8 mouse cellular contexts compared by ENCODE assay signal in genomic region chr17:29093110-29093952, GRCm38 (mm10). TPM values are rescaled to one million over a fixed set of nuclear protein-coding genes. Genes with fewer than 3 reads are reported as not detected.
DNase-seq lines count a peak whose midpoint lies in the region; ATAC-seq and TF ChIP-seq lines count a peak whose summit lies in the region.

No protein-coding gene starts in this region.

- TF ChIP-seq CTCF in kidney, adult 2 months (conservative IDR thresholded peaks at IDR 0.05; ENCODE audit: insufficient read depth, insufficient read length, low read depth, low read length), result no peak
- no peak for TF ChIP-seq CTCF in spleen, adult 2 months (IDR thresholded peaks at IDR 0.05; ENCODE audit: extremely low read depth, insufficient read depth, insufficient read length, insufficient replicate concordance)

- H3K4me2 ChIP-seq in embryonic facial prominence, embryonic 12.5 days (replicated peaks), result peak overlapping the region; percentile 77
- H3K4me2 ChIP-seq in limb, embryonic 13.5 days (replicated peaks), result peak overlapping the region; percentile 93
- peak overlapping the region; percentile 92 for H3K4me2 ChIP-seq in midbrain, embryonic 15.5 days

- 7% methylated on average over 36 of the region's 36 CpGs for WGBS in embryonic facial prominence, embryonic 12.5 days
- WGBS in kidney, adult 2 months, result 10% methylated on average over 36 of the region's 36 CpGs
- 6% methylated on average over 36 of the region's 36 CpGs for WGBS in limb, embryonic 13.5 days
- WGBS in midbrain, embryonic 15.5 days, result 9% methylated on average over 36 of the region's 36 CpGs
- 18% methylated on average over 36 of the region's 36 CpGs for WGBS in spleen, adult 2 months

- peaks cover 48% of the 10 kb centered on the region for H3K27me3 ChIP-seq in embryonic facial prominence, embryonic 12.5 days
- H3K27me3 ChIP-seq in kidney, adult 2 months (replicated peaks; ENCODE audit: control insufficient read depth, insufficient read depth, low read length), result no peaks in the 10 kb centered on the region
- peaks cover 46% of the 10 kb centered on the region for H3K27me3 ChIP-seq in limb, embryonic 13.5 days
- H3K27me3 ChIP-seq in midbrain, embryonic 15.5 days (replicated peaks), result peaks cover 22% of the 10 kb centered on the region
- H3K27me3 ChIP-seq in spleen, adult 2 months (ENCODE audit: control insufficient read depth, insufficient read depth, low read length), result peaks cover 5% of the 10 kb centered on the region

- no peak overlapping the region for H3K27ac ChIP-seq in embryonic facial prominence, embryonic 12.5 days
- H3K27ac ChIP-seq in kidney, adult 2 months (ENCODE audit: insufficient read depth, low read depth, low read length), result no peak overlapping the region
- no peak overlapping the region for H3K27ac ChIP-seq in limb, embryonic 13.5 days
- peak overlapping the region; percentile 76 for H3K27ac ChIP-seq in midbrain, embryonic 15.5 days
- H3K27ac ChIP-seq in spleen, adult 2 months (ENCODE audit: insufficient read depth, low read length), result no peak overlapping the region

- no peaks in the 10 kb centered on the region for H3K36me3 ChIP-seq in embryonic facial prominence, embryonic 12.5 days
- no peaks in the 10 kb centered on the region for H3K36me3 ChIP-seq in kidney, adult 2 months (ENCODE audit: control insufficient read depth, insufficient read depth, low read length)
- H3K36me3 ChIP-seq in limb, embryonic 13.5 days, result no peaks in the 10 kb centered on the region
- no peaks in the 10 kb centered on the region for H3K36me3 ChIP-seq in midbrain, embryonic 15.5 days (replicated peaks)
- H3K36me3 ChIP-seq in spleen, adult 2 months (ENCODE audit: control insufficient read depth, insufficient read depth, low read length), result no peaks in the 10 kb centered on the region

- peak overlapping the region; percentile 53; the same call in 1 of the 2 replicates for H3K9ac ChIP-seq in embryonic facial prominence, embryonic 12.5 days
- peak overlapping the region; percentile 69 for H3K9ac ChIP-seq in limb, embryonic 13.5 days
- H3K9ac ChIP-seq in midbrain, embryonic 15.5 days, result peak overlapping the region; percentile 67

- H3K9me3 ChIP-seq in embryonic facial prominence, embryonic 12.5 days, result no peaks in the 10 kb centered on the region
- no peaks in the 10 kb centered on the region for H3K9me3 ChIP-seq in limb, embryonic 13.5 days
- H3K9me3 ChIP-seq in midbrain, embryonic 15.5 days, result no peaks in the 10 kb centered on the region

- peak; percentile 83 for TF ChIP-seq POLR2A in kidney, adult 2 months (IDR thresholded peaks at IDR 0.05; ENCODE audit: low read depth, low read length)
- TF ChIP-seq POLR2A in spleen, adult 2 months (IDR thresholded peaks at IDR 0.05; ENCODE audit: low read depth, low read length), result no peak

- H3K4me3 ChIP-seq in embryonic facial prominence, embryonic 12.5 days, result peak overlapping the region; percentile 45
- H3K4me3 ChIP-seq in kidney, adult 2 months (ENCODE audit: insufficient read depth, low read depth, low read length), result peak overlapping the region; percentile 53
- peak overlapping the region; percentile 53 for H3K4me3 ChIP-seq in limb, embryonic 13.5 days
- peak overlapping the region; percentile 54 for H3K4me3 ChIP-seq in midbrain, embryonic 15.5 days
- peak overlapping the region; percentile 68 for H3K4me3 ChIP-seq in spleen, adult 2 months (ENCODE audit: extremely low read depth, insufficient read depth, insufficient read length)

- peaks cover 15% of the 10 kb centered on the region for H3K4me1 ChIP-seq in embryonic facial prominence, embryonic 12.5 days
- no peaks in the 10 kb centered on the region for H3K4me1 ChIP-seq in kidney, adult 2 months (ENCODE audit: control insufficient read depth, insufficient read depth, low read length)
- H3K4me1 ChIP-seq in limb, embryonic 13.5 days, result peaks cover 20% of the 10 kb centered on the region
- peaks cover 23% of the 10 kb centered on the region for H3K4me1 ChIP-seq in midbrain, embryonic 15.5 days
- H3K4me1 ChIP-seq in spleen, adult 2 months (ENCODE audit: control insufficient read depth, insufficient read depth, insufficient read length), result peaks cover 13% of the 10 kb centered on the region

- peak; percentile 96 for DNase-seq in 416B (ENCODE audit: low read depth)
- DNase-seq in adrenal gland, postnatal 36 days, result peak; percentile 91 to 92
- DNase-seq in heart, adult 18-20 months, result peak; percentile 97
- peak; percentile 95 for DNase-seq in kidney, adult 2 months
- peak in 1 of 2 experiments; percentile 63 for DNase-seq in spleen, adult 2 months (ENCODE audit: low read depth in 1 of 2, low spot score in 2 of 2)

- ATAC-seq in embryonic facial prominence, embryonic 12.5 days (ENCODE audit: insufficient number of reproducible peaks, insufficient read depth, low FRiP score, low TSS enrichment), result peak; percentile 77
- peak; percentile 73 for ATAC-seq in limb, embryonic 13.5 days (ENCODE audit: low FRiP score, low read depth)
- ATAC-seq in midbrain, embryonic 15.5 days (replicated peaks), result peak; percentile 84

RNA-seq across cellular contexts. Expression of gene Cdkn1a, which starts 2.6 kb away (rescaled TPM):
- total RNA-seq in adrenal gland, postnatal 36 days (2021), result 10 to 100 TPM; 22.1 to 78.4 TPM
- 48.2 and 55.6 TPM in 2 replicates for polyA plus RNA-seq in embryonic facial prominence, embryonic 12.5 days (2016; fragmentation: Nextera tagmentation; extraction: Ambion mirVana)
- total RNA-seq in heart, adult 18-20 months (2021), result 100 to 1,000 TPM; 101 to 149 TPM
- polyA plus RNA-seq in kidney, adult 2 months (2012; rRNA removed), result 11.6 and 13.7 TPM in 2 replicates
- 91.0 and 92.1 TPM in 2 replicates for polyA plus RNA-seq in limb, embryonic 13.5 days (2015; fragmentation: Nextera tagmentation; extraction: Ambion mirVana)
- polyA plus RNA-seq in midbrain, embryonic 15.5 days (2015; fragmentation: Nextera tagmentation; extraction: Ambion mirVana), result 97.7 and 99.9 TPM in 2 replicates
- 7.6 and 8.0 TPM in 2 replicates for polyA plus RNA-seq in spleen, adult 2 months (2012; rRNA removed)

RNA-seq across cellular contexts. Expression of gene Rab44, which starts 20.6 kb away (rescaled TPM):
- under 1 TPM; 0.20 to 0.50 TPM for total RNA-seq in adrenal gland, postnatal 36 days (2021)
- 0.27 and 0.55 TPM in 2 replicates for polyA plus RNA-seq in embryonic facial prominence, embryonic 12.5 days (2016; fragmentation: Nextera tagmentation; extraction: Ambion mirVana)
- under 1 TPM in 1 of 2 experiments, not detected in 1; 0.69 TPM for total RNA-seq in heart, adult 18-20 months (2021)
- polyA plus RNA-seq in kidney, adult 2 months (2012; rRNA removed), result 0.16 and 0.34 TPM in 2 replicates
- 0.34 and 0.80 TPM in 2 replicates for polyA plus RNA-seq in limb, embryonic 13.5 days (2015; fragmentation: Nextera tagmentation; extraction: Ambion mirVana)
- polyA plus RNA-seq in midbrain, embryonic 15.5 days (2015; fragmentation: Nextera tagmentation; extraction: Ambion mirVana), result 0.15 TPM in 1 of 2 replicates, not detected in the other
- 4.9 and 5.2 TPM in 2 replicates for polyA plus RNA-seq in spleen, adult 2 months (2012; rRNA removed)
